Mouse (Mus musculus) embryonic facial prominence, embryonic 11.5 days (tissue): ENCODE data around the gene 1700001J03Rik. TPM values are rescaled to one million over a fixed set of nuclear protein-coding genes. Genes with fewer than 3 reads are reported as not detected.
"Not testable (repeated sequence)": the region's sequence is repeated elsewhere in the genome, so short reads cannot be mapped to it uniquely, and the experiment has no call there.

Source experiments
- ATAC-seq: fragments of 200-750 bp; cut with Nextera tagmentation; replicated peaks from 2 replicates; pipeline ENCODE4 v1.8.0; 2017; ENCODE audit warnings: low read depth; ENCODE audit not compliant: insufficient number of reproducible peaks, low FRiP score, low TSS enrichment
- DNase-seq: peaks from one replicate; pipeline ENCODE4 v3.0.0-alpha.2; 2015; ENCODE audit warnings: low spot score
- H3K27ac ChIP-seq: fragments of 300-500 bp; sonication (generic); replicated peaks from 2 replicates; pipeline ENCODE4 v1.5.1; 2014; ENCODE audit warnings: mild to moderate bottlenecking, low read depth, low read length, control low read depth
- H3K27me3 ChIP-seq: fragments of 300-500 bp; sonication (generic); 2 replicates; pipeline ENCODE4 v1.6.1; 2014; ENCODE audit warnings: mild to moderate bottlenecking, low read length, moderate library complexity, mixed read lengths; ENCODE audit not compliant: control insufficient read depth, insufficient read depth
- H3K36me3 ChIP-seq: fragments of 300-500 bp; sonication (generic); replicated peaks from 2 replicates; pipeline ENCODE4 v1.6.1; 2014; ENCODE audit warnings: low read depth, mild to moderate bottlenecking, low read length, moderate library complexity, mixed read lengths; ENCODE audit not compliant: control insufficient read depth, insufficient read depth
- H3K4me1 ChIP-seq: fragments of 300-500 bp; sonication (generic); 2 replicates; pipeline ENCODE4 v1.6.1; 2014; ENCODE audit warnings: low read length, mixed read lengths; ENCODE audit not compliant: control insufficient read depth, insufficient read depth
- H3K4me2 ChIP-seq: fragments of 300-500 bp; sonication (generic); 2 replicates; pipeline ENCODE4 v1.6.1; 2014; ENCODE audit warnings: low read depth, mild to moderate bottlenecking, control low read depth, low read length, moderate library complexity
- H3K4me3 ChIP-seq: fragments of 300-500 bp; sonication (generic); 2 replicates; pipeline ENCODE4 v1.5.1; 2014; ENCODE audit warnings: low read depth, low read length, control low read depth
- H3K9ac ChIP-seq: fragments of 300-500 bp; sonication (generic); replicated peaks from 2 replicates; pipeline ENCODE4 v1.6.1; 2014; ENCODE audit warnings: mild to moderate bottlenecking, control low read depth, low read length
- H3K9me3 ChIP-seq: fragments of 300-500 bp; sonication (generic); replicated peaks from 2 replicates; pipeline ENCODE4 v1.6.1; 2016; ENCODE audit warnings: mild to moderate bottlenecking, low read length, inconsistent platforms, mixed read lengths; ENCODE audit not compliant: control insufficient read depth
- WGBS: fragments of 180-500 bp; shearing (Covaris S2); extraction: QIAGEN DNeasy Blood & Tissue Kit; methylation state at CpG from one replicate; pipeline ENCODE4 v1.1.7; 2014; 5-methylcytosine and 5-hydroxymethylcytosine counted together
- polyA plus RNA-seq: library from polyadenylated mRNA; unstranded; fragments of >200 nt; fragmentation: Nextera tagmentation; extraction: Ambion mirVana; gene quantifications from 2 replicates; pipeline ENCODE4 v1.2.1, GENCODE M21; 2014

Gene 1700001J03Rik
- polyA plus RNA-seq, 1 experiment from 2014 or later, result not detected

- H3K9ac ChIP-seq, ATAC-seq, H3K27ac ChIP-seq, H3K4me3 ChIP-seq, H3K36me3 ChIP-seq, DNase-seq, H3K9me3 ChIP-seq, H3K4me2 ChIP-seq, H3K27me3 ChIP-seq, H3K4me1 ChIP-seq: not testable (repeated sequence)
- 64% methylated on average over 4 of the region's 4 CpGs for WGBS
These were observed 12.4 kb downstream of the 1700001J03Rik start for GRCm38 (mm10) chr5:146172744-146173143.

GRCm38 (mm10) chr5:146170621-146171020 lies 14.5 kb downstream of the 1700001J03Rik start, which contains the start of gene Gm6309:
Gene Gm6309 (minus strand): TSS chr5:146170721.
- not testable (repeated sequence) for H3K27me3 ChIP-seq, H3K4me1 ChIP-seq, H3K27ac ChIP-seq, H3K9ac ChIP-seq, H3K4me3 ChIP-seq, H3K4me2 ChIP-seq, H3K9me3 ChIP-seq, ATAC-seq, H3K36me3 ChIP-seq, DNase-seq
- 78% methylated on average over 2 of the region's 2 CpGs for WGBS

- ATAC-seq, H3K27me3 ChIP-seq, H3K36me3 ChIP-seq, H3K4me3 ChIP-seq, H3K9me3 ChIP-seq, DNase-seq, H3K27ac ChIP-seq, H3K4me1 ChIP-seq, H3K9ac ChIP-seq, H3K4me2 ChIP-seq: not testable (repeated sequence)
- 91% methylated on average over 3 of the region's 3 CpGs for WGBS
These were observed 24.7 kb downstream of the 1700001J03Rik start, which contains the start of gene Gm5565 for GRCm38 (mm10) chr5:146160439-146160838. Gene Gm5565 (minus strand): TSS chr5:146160539.

- not testable (repeated sequence) for H3K9ac ChIP-seq, H3K27me3 ChIP-seq, ATAC-seq, H3K4me2 ChIP-seq, H3K4me1 ChIP-seq, H3K36me3 ChIP-seq, DNase-seq, H3K4me3 ChIP-seq, H3K9me3 ChIP-seq, H3K27ac ChIP-seq
- 89% methylated on average over 4 of the region's 4 CpGs for WGBS
These were observed 26.8 kb downstream of the 1700001J03Rik start for GRCm38 (mm10) chr5:146158326-146158725.

- DNase-seq (no peak), ATAC-seq (no peak)
- no peak overlapping the region for H3K9ac ChIP-seq
- no peaks in the 10 kb centered on the region for H3K9me3 ChIP-seq
- no peak overlapping the region for H3K27ac ChIP-seq
- H3K4me1 ChIP-seq, result no peaks in the 10 kb centered on the region
- WGBS, result 80% methylated on average over 3 of the region's 3 CpGs
- no peaks in the 10 kb centered on the region for H3K27me3 ChIP-seq
- H3K4me2 ChIP-seq, result no peak overlapping the region
- H3K36me3 ChIP-seq, result no peaks in the 10 kb centered on the region
- H3K4me3 ChIP-seq, result no peak overlapping the region
These were observed 34.6 kb downstream of the 1700001J03Rik start for GRCm38 (mm10) chr5:146150454-146150853.

- H3K4me2 ChIP-seq, result no peak overlapping the region
- H3K4me3 ChIP-seq, result no peak overlapping the region
- no peaks in the 10 kb centered on the region for H3K9me3 ChIP-seq
- no peak overlapping the region for H3K27ac ChIP-seq
- ATAC-seq, result no peak
- H3K36me3 ChIP-seq, result no peaks in the 10 kb centered on the region
- no peaks in the 10 kb centered on the region for H3K4me1 ChIP-seq
- H3K27me3 ChIP-seq, result no peaks in the 10 kb centered on the region
- 43% methylated on average over 2 of the region's 2 CpGs for WGBS
- no peak overlapping the region for H3K9ac ChIP-seq
- peak; percentile 47 for DNase-seq
These were observed 37.2 kb downstream of the 1700001J03Rik start for GRCm38 (mm10) chr5:146147903-146148302.

Other genes starting within 250 kb of the 1700001J03Rik start
- gene Cyp3a25, start 175.7 kb downstream of the 1700001J03Rik start, polyA plus RNA-seq, result not detected in 2 replicates
- gene Cyp3a59, start 106.0 kb downstream of the 1700001J03Rik start, polyA plus RNA-seq, result not detected in 2 replicates
- not detected in 2 replicates for gene Gm5565, start 24.8 kb downstream of the 1700001J03Rik start, polyA plus RNA-seq
- not detected in 2 replicates for gene Gm6309, start 14.6 kb downstream of the 1700001J03Rik start, polyA plus RNA-seq
- gene Rnf6, start 36.3 kb upstream of the 1700001J03Rik start, polyA plus RNA-seq, result 23.7 and 29.2 TPM in 2 replicates
- gene Cdk8, start 45.9 kb upstream of the 1700001J03Rik start, polyA plus RNA-seq, result 33.8 and 39.0 TPM in 2 replicates
- gene Wasf3, start 199.7 kb upstream of the 1700001J03Rik start, polyA plus RNA-seq, result 3.8 and 3.9 TPM in 2 replicates